Mouse (Mus musculus) hindbrain, embryonic 12.5 days (tissue): Measurements from ENCODE around the gene 2410004B18Rik. TPM values are rescaled to one million over a fixed set of nuclear protein-coding genes. Genes with fewer than 3 reads are reported as not detected.
A peak's percentile ranks its signal among the peaks of the same experiment; 100 is the strongest.

ENCODE experiments used
- ATAC-seq: fragments of 200-750 bp; cut with Nextera tagmentation; 2 replicates; pipeline ENCODE4 v1.8.0; 2017; ENCODE audit warnings: moderate TSS enrichment; ENCODE audit not compliant: low FRiP score
- H3K27ac ChIP-seq: fragments of 300-500 bp; sonication (generic); 2 replicates; pipeline ENCODE4 v1.5.1; 2016; ENCODE audit warnings: mild to moderate bottlenecking
- H3K27me3 ChIP-seq: fragments of 300-500 bp; sonication (generic); 2 replicates; pipeline ENCODE4 v1.6.1; 2016; ENCODE audit warnings: mild to moderate bottlenecking
- H3K36me3 ChIP-seq: fragments of 300-500 bp; sonication (generic); 2 replicates; pipeline ENCODE4 v1.6.1; 2016; ENCODE audit warnings: mild to moderate bottlenecking
- H3K4me1 ChIP-seq: fragments of 300-500 bp; sonication (generic); 2 replicates; pipeline ENCODE4 v1.6.1; 2016
- H3K4me2 ChIP-seq: fragments of 300-500 bp; sonication (generic); replicated peaks from 2 replicates; pipeline ENCODE4 v1.6.1; 2016; ENCODE audit warnings: mild to moderate bottlenecking
- H3K4me3 ChIP-seq: fragments of 300-500 bp; sonication (generic); 2 replicates; pipeline ENCODE4 v1.5.1; 2016; ENCODE audit warnings: mild to moderate bottlenecking
- H3K9ac ChIP-seq: fragments of 300-500 bp; sonication (generic); 2 replicates; pipeline ENCODE4 v1.6.1; 2016; ENCODE audit warnings: mild to moderate bottlenecking, moderate library complexity
- H3K9me3 ChIP-seq: fragments of 300-500 bp; sonication (generic); replicated peaks from 2 replicates; pipeline ENCODE4 v1.6.1; 2016; ENCODE audit warnings: mild to moderate bottlenecking
- WGBS: fragments of 180-500 bp; shearing (Covaris S2); methylation state at CpG from one replicate; pipeline ENCODE4 v1.1.7; 2016; 5-methylcytosine and 5-hydroxymethylcytosine counted together
- polyA plus RNA-seq: library from polyadenylated mRNA; unstranded; fragments of >200 nt; fragmentation: Nextera tagmentation; extraction: Ambion mirVana; gene quantifications from 2 replicates; pipeline ENCODE4 v1.2.1, GENCODE M21; 2016

The 2410004B18Rik gene
- polyA plus RNA-seq, 1 experiment from 2014 or later, result 61.4 TPM

GRCm38 (mm10) chr3:145938405-145939349, 863 bp downstream of the 2410004B18Rik start:
- Histone ChIP-seq H3K4me3 (peak overlapping the region; percentile 97), H3K27me3 (no peaks in the 10 kb centered on the region), H3K9me3 (no peaks in the 10 kb centered on the region), H3K4me1 (peaks cover 22% of the 10 kb centered on the region), H3K36me3 (peaks cover 14% of the 10 kb centered on the region), H3K9ac (peak overlapping the region; percentile 94), H3K4me2 (peak overlapping the region; percentile 77), H3K27ac (peak overlapping the region; percentile 81)
- WGBS, result 21% methylated on average over 47 of the region's 50 CpGs
- peak; percentile 51 for ATAC-seq

GRCm38 (mm10) chr3:145939402-145939801, 1.6 kb downstream of the 2410004B18Rik start:
- Histone ChIP-seq H3K27ac (no peak overlapping the region), H3K4me2 (peak overlapping the region; percentile 77), H3K27me3 (no peaks in the 10 kb centered on the region), H3K9me3 (no peaks in the 10 kb centered on the region), H3K36me3 (peaks cover 19% of the 10 kb centered on the region), H3K9ac (peak overlapping the region; percentile 94), H3K4me3 (peak overlapping the region; percentile 97), H3K4me1 (peaks cover 22% of the 10 kb centered on the region)
- 88% methylated on average over 12 of the region's 12 CpGs for whole genome bisulfite sequencing
- ATAC-seq, result no peak

GRCm38 (mm10) chr3:145939971-145940370, 2.2 kb downstream of the 2410004B18Rik start:
- peaks cover 22% of the 10 kb centered on the region for H3K4me1 ChIP-seq
- no peak for ATAC-seq
- H3K9me3 ChIP-seq, result no peaks in the 10 kb centered on the region
- H3K27ac ChIP-seq, result no peak overlapping the region
- peaks cover 25% of the 10 kb centered on the region for H3K36me3 ChIP-seq
- WGBS, result 92% methylated on average over 4 of the region's 4 CpGs
- H3K4me3 ChIP-seq, result no peak overlapping the region
- H3K27me3 ChIP-seq, result no peaks in the 10 kb centered on the region
- H3K9ac ChIP-seq, result peak overlapping the region; percentile 18; the same call in 1 of the 2 replicates
- H3K4me2 ChIP-seq, result 0 out of 2 replicates have a peak overlapping the region, but pooled peaks have one; percentile 77

DNA sequence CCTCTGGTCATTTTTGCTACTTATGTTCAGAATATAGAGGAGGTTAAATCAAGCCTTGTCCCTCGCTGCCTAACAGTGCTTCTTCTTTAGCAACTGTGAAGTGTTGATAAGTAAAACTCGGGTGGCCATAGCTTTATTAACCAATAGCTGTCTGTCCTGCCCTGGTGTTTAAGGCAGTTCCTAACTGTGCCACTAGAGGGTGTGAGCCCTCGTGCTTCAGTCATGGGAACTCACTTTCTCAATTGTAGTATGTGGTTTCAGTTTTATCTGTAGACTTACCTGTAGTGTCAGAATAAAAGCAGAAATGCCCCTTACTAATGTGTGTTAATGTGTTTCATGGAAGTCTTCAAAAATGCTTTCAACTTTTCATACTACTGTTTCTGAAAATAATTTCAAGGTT, 4.2 kb downstream of the 2410004B18Rik start:
- Histone ChIP-seq H3K36me3 (peaks cover 27% of the 10 kb centered on the region), H3K9ac (no peak overlapping the region), H3K4me1 (peaks cover 22% of the 10 kb centered on the region), H3K27ac (no peak overlapping the region), H3K4me2 (no peak overlapping the region), H3K4me3 (no peak overlapping the region), H3K9me3 (no peaks in the 10 kb centered on the region), H3K27me3 (no peaks in the 10 kb centered on the region)
- 20% methylated on average over 3 of the region's 3 CpGs for WGBS
- ATAC-seq, result no peak

DNA sequence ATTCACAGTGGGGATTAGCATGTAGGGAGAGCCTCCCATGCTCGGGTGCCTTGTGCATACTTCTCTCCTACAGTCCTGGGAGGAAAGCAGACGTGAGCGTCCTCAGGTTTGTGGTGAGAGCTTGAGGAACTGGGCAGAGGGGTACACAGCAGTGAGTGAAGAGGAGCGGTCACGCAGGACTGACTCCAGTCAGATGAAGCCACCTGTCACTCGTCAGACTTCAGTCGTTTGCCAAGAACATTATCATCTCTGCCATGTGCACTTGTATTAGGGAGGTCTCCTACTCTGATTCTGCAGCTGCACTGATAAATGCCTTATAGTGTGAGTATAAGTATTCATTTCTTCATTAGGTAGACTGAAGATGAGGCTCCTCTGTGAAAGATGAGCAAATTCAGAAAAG, 6.5 kb downstream of the 2410004B18Rik start:
- 89% methylated on average over 7 of the region's 7 CpGs for WGBS

DNA sequence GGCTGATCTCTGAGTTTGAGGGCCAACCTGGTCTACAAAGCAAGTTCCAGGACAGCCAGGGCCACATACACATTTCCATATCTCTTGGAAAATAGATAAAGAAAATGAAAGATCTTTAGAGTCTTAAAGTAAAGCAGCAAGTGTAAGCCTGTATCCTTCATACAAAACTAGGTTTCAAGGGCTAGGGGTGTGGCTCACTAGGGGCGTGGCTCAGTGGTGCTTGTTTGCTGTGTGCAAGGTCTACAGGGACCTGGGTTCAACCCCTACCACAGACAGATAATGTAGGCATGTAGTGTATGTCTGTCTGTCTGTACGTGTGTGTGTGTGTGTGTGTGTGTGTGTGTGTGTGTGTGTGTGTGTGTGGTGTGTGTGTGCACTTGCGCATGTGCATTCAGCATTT, 8.1 kb downstream of the 2410004B18Rik start:
- WGBS, result 81% methylated on average over 3 of the region's 3 CpGs
- no peak overlapping the region for H3K27ac ChIP-seq
- no peaks in the 10 kb centered on the region for H3K27me3 ChIP-seq
- H3K9me3 ChIP-seq, result no peaks in the 10 kb centered on the region
- H3K4me3 ChIP-seq, result no peak overlapping the region
- ATAC-seq, result no peak
- H3K4me1 ChIP-seq, result peaks cover 11% of the 10 kb centered on the region; the same call in 1 of the 2 replicates
- H3K36me3 ChIP-seq, result peaks cover 20% of the 10 kb centered on the region
- no peak overlapping the region for H3K9ac ChIP-seq
- no peak overlapping the region for H3K4me2 ChIP-seq

More for the DNA sequence above, 6.5 kb downstream of the 2410004B18Rik start:
- H3K9ac ChIP-seq, result no peak overlapping the region
- no peaks in the 10 kb centered on the region for H3K27me3 ChIP-seq
- ATAC-seq, result no peak
- H3K9me3 ChIP-seq, result no peaks in the 10 kb centered on the region
- no peak overlapping the region for H3K4me3 ChIP-seq
- peaks cover 26% of the 10 kb centered on the region for H3K36me3 ChIP-seq
- H3K27ac ChIP-seq, result no peak overlapping the region
- H3K4me1 ChIP-seq, result peaks cover 12% of the 10 kb centered on the region
- H3K4me2 ChIP-seq, result no peak overlapping the region

GRCm38 (mm10) chr3:145946654-145947053, 8.8 kb downstream of the 2410004B18Rik start:
- Histone ChIP-seq H3K9me3 (no peaks in the 10 kb centered on the region), H3K4me3 (no peak overlapping the region), H3K9ac (no peak overlapping the region), H3K4me2 (no peak overlapping the region), H3K27me3 (no peaks in the 10 kb centered on the region), H3K36me3 (peaks cover 17% of the 10 kb centered on the region), H3K4me1 (peaks cover 10% of the 10 kb centered on the region; the same call in 1 of the 2 replicates), H3K27ac (no peak overlapping the region)
- 81% methylated on average over 2 of the region's 2 CpGs for WGBS
- no peak for ATAC-seq

GRCm38 (mm10) chr3:145947539-145948204, 9.9 kb downstream of the 2410004B18Rik start:
- no peak for ATAC-seq
- H3K27ac ChIP-seq, result no peak overlapping the region
- no peaks in the 10 kb centered on the region for H3K9me3 ChIP-seq
- H3K27me3 ChIP-seq, result no peaks in the 10 kb centered on the region
- H3K9ac ChIP-seq, result no peak overlapping the region
- no peak overlapping the region for H3K4me2 ChIP-seq
- 39% methylated on average over 6 of the region's 6 CpGs for WGBS
- peaks cover 17% of the 10 kb centered on the region for H3K36me3 ChIP-seq
- peaks cover 7% of the 10 kb centered on the region; the same call in 1 of the 2 replicates for H3K4me1 ChIP-seq
- no peak overlapping the region for H3K4me3 ChIP-seq

DNA sequence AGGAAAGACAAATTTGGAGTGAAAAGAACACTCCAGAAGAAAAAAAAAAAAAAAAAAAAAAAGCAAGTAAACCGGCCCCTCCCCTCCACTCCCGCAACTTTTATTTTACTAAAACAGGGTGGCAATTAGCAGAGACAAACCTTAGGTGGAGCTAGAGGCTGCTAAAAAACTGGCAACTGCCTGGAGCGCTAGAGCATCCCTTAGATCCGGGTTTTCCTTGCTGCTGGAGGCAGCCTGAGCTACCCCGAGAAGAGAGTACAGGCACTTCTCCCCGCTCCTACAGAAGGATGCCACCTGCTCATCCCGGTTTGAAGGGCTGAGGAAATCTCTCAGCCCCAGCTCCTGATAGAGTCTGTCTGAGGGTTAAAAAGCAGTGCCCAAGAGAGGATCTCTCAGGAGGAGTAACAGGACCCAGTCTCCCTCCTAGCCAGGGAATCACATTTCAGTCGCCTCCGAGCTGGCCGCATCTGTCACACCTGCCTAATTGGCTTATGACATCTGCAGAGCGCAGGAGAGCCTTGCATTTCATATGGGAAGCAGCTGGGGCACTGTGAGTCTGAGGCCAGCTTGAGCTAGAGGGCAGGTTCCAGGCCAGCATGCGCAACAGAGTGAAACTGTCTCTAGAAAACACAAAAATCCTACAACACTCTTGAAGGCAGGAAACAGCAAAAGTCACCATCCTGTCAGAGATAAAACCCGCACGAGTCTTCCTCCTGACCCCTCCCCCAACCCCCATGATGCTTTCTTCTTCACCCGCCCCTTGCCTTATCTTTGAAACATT, 12.4 kb downstream of the 2410004B18Rik start:
- no peak overlapping the region for H3K4me3 ChIP-seq
- peaks cover 2% of the 10 kb centered on the region; the same call in 1 of the 2 replicates for H3K27me3 ChIP-seq
- 0 out of 2 replicates have a peak, but pooled peaks cover under 1% of the 10 kb centered on the region for H3K36me3 ChIP-seq
- 7% methylated on average over 15 of the region's 15 CpGs for WGBS
- 0 out of 2 replicates have a peak overlapping the region, but pooled peaks have one; percentile 42 for H3K9ac ChIP-seq
- no peaks in the 10 kb centered on the region for H3K9me3 ChIP-seq
- peak overlapping the region; percentile 40 for H3K4me2 ChIP-seq
- H3K4me1 ChIP-seq, result peaks cover 7% of the 10 kb centered on the region; the same call in 1 of the 2 replicates
- ATAC-seq, result peak; percentile 81
- no peak overlapping the region for H3K27ac ChIP-seq

GRCm38 (mm10) chr3:145950815-145951130, 13.0 kb downstream of the 2410004B18Rik start:
- Histone ChIP-seq H3K4me2 (0 out of 2 replicates have a peak overlapping the region, but pooled peaks have one; percentile 40), H3K4me1 (peaks cover 7% of the 10 kb centered on the region; the same call in 1 of the 2 replicates), H3K27ac (no peak overlapping the region), H3K9ac (no peak overlapping the region), H3K36me3 (no peaks in the 10 kb centered on the region), H3K27me3 (peaks cover 2% of the 10 kb centered on the region; the same call in 1 of the 2 replicates), H3K9me3 (no peaks in the 10 kb centered on the region), H3K4me3 (no peak overlapping the region)
- 54% methylated on average over 5 of the region's 5 CpGs for WGBS
- 0 out of 2 replicates have a peak, but pooled peaks have one; percentile 11 for ATAC-seq

GRCm38 (mm10) chr3:145951287-145952165, 13.7 kb downstream of the 2410004B18Rik start:
- H3K9ac ChIP-seq, result no peak overlapping the region
- no peak overlapping the region for H3K4me3 ChIP-seq
- no peak overlapping the region for H3K4me2 ChIP-seq
- 63% methylated on average over 17 of the region's 17 CpGs for WGBS
- 0 out of 2 replicates have a peak, but pooled peaks have one; percentile 7 for ATAC-seq
- peaks cover 7% of the 10 kb centered on the region; the same call in 1 of the 2 replicates for H3K4me1 ChIP-seq
- H3K9me3 ChIP-seq, result no peaks in the 10 kb centered on the region
- peaks cover 2% of the 10 kb centered on the region; the same call in 1 of the 2 replicates for H3K27me3 ChIP-seq
- H3K27ac ChIP-seq, result no peak overlapping the region
- no peaks in the 10 kb centered on the region for H3K36me3 ChIP-seq
